Mouse (Mus musculus) erythroblast, embryonic 14.5 days (primary cell): Measurements from ENCODE around the gene Rsph6a.

Source experiments
- GATA1 ChIP-seq: IDR thresholded peaks from 2 replicates; pipeline ENCODE4 v1.6.1; 2012; ENCODE audit warnings: low read length, inconsistent platforms, mixed read lengths
- TAL1 ChIP-seq: IDR thresholded peaks from 3 replicates; pipeline ENCODE4 v1.6.1; 2012; ENCODE audit warnings: low read length, inconsistent platforms, mixed read lengths

DNA sequence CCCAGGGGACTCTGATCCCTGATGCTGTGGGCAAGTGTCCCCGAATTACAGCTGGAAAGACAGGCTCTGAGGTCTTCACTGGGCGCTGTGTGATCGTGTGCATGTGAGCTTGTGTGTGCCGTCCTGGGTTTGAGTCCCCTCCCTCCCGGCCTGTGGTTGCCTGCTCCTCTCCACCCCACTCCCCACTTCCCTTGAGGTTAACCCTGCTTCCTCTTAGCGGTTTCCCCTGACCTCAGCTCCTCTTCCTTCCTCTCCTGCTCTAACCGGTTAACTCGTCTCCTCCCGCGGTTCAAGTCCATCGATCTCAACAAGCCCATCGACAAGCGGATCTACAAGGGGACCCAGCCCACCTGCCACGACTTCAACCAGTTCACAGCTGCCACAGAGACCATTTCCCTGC is 23.3 kb downstream of the Rsph6a start:
- TF ChIP-seq TAL1, result no peak
- TF ChIP-seq GATA1, result no peak
